Mouse (Mus musculus): ENCODE data around the gene Higd1b. TPM values are rescaled to one million over a fixed set of nuclear protein-coding genes. Genes with fewer than 3 reads are reported as not detected.

Gene Higd1b
- polyA plus RNA-seq, 1 experiment: 10.4 TPM

DNA sequence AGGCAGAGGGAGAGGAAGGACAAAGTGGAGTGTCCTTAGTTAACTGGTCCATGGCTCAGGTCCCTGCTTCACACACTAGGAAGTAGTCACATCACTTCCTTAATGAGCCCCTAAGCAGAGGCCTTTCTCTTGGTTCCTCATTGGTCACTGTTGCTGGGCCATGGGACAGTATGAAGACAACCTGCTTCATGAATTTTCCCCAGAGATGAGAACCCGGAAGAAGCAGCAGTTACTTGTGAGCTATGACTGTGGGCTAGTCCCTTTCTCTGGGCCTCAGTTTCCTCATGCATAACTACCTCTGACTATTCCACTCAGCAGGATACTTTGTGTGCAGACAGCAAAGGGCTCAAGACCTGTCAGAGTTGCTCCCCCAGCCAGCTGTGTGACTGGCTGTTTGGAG, 1.7 kb downstream of the Higd1b start:
- DNase-seq (ENCODE audit: extremely low spot score in 1 of 2, low spot score in 1 of 2): no peak

DNA sequence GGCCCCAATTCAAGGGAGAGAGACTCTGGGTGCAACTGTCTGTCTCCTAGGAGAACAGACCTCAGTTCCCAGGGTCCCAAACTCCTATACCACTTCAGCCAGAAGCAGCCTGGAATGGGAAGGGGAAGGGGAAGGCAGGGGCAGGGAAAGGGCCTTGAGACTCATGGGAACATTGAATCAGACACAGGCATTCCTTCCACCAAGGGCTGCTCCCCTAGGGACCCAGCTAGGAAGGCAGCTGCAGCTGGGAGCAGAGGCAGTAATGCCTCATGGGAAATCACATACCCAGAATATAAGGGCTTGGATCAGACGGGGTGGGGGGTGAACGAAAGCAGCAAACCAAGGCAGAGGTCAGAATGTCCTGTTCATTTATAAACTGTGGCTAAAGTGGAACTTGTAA, 2.5 kb downstream of the Higd1b start:
- DNase-seq (ENCODE audit: extremely low spot score in 1 of 2, low spot score in 1 of 2): no peak

DNA sequence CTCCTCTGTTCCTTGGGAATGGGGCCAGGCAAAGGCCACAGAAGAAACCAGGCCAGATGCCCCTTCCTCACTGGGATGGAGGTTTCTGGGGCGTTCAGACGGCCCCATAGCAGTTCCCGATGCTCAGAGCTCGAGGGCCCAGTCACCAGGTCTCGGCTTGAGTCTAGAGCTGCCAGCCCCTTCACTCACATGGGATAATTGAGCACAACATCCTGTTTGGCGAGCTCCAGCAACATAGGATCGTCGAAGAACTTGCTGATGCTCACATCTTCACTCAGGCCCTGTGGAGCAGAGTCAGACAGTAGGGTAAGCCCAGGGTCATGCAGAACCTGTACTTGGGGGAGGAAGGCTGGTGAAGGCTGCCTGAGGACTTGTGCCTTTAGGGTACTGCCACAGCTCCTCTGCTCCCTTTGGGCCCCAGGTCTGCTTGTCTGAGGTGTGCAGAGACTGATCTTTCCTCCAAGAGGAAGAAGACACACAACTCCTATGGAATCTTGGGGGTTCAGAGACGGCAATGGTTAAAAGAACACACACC, 3.0 kb downstream of the Higd1b start:
- DNase-seq (ENCODE audit: extremely low spot score in 1 of 2, low spot score in 1 of 2): no peak

DNA sequence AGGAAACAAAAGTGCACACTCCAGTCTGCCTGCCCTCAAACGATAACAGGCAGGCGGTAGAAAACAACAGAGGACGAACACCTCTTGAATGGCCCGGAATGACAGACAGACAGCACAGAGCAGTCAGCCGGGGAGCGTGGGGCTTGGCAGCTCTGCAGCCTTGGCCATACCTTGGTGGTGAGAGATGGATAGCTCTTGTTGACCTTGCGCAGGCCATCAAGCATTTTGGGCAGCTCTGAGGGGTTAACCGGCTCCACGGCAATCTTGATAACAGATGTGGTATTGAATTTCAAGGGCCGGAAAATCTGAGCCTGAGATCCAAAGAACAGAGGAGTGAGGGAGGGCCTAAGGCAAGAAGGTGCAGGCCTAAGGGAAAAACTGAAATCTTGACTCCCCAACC, 10.3 kb downstream of the Higd1b start:
- DNase-seq (ENCODE audit: extremely low spot score in 1 of 2, low spot score in 1 of 2): no peak

DNA sequence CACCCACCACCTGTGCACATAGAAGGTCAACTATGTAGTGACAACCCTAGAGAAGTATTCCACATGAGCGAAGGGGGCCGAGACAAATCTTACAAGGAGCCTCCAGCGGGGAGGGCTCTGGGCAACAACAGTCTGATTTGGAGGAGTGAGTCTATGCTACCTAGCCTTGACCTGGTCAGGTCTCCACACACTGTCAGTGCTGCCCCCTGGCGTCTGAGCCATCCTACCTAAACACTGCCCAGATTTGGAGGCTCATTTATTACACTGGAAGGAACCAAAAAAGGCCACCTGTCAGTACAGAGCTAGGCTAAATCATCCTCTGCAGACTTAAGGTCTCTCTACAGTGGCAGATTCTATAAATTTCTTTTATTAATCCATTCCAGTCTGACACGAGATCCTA, 16.2 kb downstream of the Higd1b start:
- peak in 1 of 2 experiments; percentile 55 for DNase-seq (ENCODE audit: extremely low spot score in 1 of 2, low spot score in 1 of 2)

DNA sequence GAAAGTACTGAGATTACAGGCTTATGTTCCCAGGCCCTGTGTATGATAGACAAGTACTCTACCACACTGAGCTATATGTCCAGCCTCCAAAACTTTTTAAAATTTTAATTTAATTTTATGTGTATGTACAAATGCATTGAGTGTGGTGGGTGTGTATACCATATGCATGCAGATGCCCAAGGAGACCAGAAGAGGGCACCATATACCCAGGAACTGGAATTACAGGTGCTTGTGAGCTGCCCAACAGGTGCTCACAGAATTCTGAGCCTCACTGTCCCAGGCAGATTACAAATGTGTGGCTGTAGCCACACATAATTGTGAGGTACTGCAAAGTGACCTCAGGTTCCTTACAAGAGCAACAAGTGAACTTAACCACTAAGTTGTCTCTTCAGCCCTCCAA, 18.1 kb downstream of the Higd1b start:
- DNase-seq (ENCODE audit: extremely low spot score in 1 of 2, low spot score in 1 of 2): no peak

DNA sequence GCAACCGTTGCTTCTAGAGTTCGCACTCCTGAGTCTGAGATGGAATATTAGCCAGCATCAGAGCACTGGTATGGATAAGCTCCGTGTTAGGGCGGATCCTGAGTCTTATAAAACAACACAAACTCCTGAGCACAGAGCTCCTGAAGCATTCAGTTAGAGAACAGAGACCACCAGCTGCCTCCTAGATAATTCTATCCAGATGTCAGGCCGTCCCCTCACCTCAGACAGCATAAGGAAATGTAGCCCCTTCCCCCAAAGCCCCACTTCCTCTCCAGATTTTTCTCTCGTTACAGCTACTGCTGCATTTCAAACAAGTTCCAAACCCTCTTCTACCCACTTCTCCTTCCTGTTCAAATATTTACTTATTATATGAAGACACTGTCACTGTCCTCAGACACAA, 20.3 kb downstream of the Higd1b start:
- DNase-seq (ENCODE audit: extremely low spot score in 1 of 2, low spot score in 1 of 2): no peak

DNA sequence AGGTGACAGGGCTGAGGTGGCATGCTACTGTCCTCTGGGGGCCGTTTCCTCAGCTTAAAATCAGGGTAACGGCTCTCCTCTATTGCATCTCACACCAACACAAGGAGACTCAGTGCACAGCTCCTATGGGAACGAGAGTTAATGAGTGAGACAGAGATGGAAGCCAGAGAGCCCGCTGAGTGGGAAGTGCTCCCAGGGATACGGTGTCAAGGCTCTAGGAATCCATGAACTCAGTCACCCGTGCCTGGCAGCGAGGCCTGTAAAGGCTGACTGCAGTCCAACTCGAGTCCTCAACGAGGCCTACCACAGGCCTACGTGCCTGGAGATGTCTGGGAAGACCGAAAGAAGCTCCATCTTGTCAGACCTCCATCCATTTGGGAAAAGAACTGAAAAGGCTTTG, 23.3 kb downstream of the Higd1b start:
- no peak for DNase-seq (ENCODE audit: extremely low spot score in 1 of 2, low spot score in 1 of 2)

DNA sequence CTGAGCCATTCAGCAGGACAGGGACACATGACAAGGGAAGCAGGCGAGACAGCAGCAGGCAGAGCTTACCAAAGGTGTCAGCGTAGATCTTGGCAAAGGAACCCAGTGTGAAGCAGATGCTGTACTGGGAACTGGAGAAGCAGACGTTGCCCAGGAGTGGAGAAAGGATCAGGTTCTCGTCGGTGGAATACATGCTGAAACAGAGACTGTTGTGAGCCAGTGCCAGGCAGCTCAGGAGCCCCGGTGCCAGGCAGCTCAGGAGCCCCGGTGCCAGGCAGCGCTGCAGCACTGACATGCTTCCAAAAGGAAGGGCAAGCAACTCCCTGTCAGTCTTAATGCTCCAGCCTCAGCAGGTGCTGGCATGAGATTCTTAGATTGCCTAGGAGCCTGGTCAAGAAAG, 24.3 kb downstream of the Higd1b start:
- peak; percentile 51 to 64 for DNase-seq (ENCODE audit: extremely low spot score in 1 of 2, low spot score in 1 of 2)

DNA sequence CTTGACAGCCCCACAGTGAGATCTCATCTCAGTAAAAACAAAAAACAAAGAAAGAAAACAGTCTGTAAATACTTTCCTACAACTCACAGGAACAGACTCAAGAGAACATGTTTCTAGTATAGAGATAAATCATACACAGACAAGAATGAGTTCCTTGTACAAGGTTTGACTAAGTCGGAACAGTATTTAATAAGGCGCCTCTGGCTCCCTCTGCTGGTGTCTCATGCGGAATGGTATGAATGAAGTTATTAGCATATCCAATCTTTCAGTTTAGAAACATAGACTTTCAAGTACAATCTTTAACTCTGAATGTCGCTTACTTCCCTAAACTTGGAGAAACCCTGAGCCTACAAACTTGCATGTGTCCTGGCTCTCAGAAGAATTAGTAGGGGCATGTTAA, 28.6 kb downstream of the Higd1b start:
- peak in 1 of 2 experiments; percentile 87 for DNase-seq (ENCODE audit: extremely low spot score in 1 of 2, low spot score in 1 of 2)

DNA sequence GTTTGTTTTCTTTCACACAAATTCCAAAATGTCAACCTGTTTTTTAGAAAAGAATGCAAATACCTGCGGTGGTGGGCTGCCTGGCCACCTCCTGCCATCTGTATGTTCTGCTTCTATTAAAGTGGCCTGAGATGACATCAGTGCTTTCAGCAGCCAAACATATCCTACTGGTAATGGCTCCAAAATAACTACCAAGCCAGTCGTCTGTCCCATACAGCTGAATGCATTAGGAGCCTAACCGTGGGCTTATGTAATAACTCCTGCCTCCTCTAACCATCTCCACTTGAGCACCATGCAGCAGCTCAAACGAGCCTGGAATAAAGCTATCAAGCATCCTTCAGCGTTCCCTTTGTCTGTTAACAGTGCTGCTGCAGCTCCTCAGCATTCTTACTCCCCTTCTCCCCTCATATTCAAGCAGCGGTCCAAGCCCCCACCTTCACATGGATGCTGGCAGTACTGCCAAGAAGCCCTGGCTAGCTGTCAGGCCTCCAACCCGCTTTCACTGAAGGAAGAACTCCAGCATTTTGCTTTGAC, 39.2 kb downstream of the Higd1b start:
- peak; percentile 78 to 79 for DNase-seq (ENCODE audit: extremely low spot score in 1 of 2, low spot score in 1 of 2)

DNA sequence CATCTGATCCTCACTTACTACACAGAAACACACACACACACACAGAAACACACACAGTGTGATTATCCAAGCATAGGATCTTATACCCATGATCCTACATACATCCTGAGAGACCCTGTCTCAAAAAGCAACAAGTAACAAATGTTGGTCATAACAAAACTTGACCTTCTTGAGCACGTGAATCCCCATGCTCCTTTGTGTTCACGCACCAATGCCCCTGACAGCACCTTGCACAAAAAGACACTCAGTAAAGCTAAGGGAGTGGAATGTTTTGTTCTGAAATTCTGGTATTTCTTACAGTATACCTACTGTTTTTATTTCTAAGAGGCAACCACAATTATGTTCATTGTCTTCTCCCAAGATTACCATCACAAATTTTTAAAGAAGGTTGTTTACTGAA, 43.9 kb downstream of the Higd1b start:
- DNase-seq (ENCODE audit: extremely low spot score in 1 of 2, low spot score in 1 of 2): no peak

DNA sequence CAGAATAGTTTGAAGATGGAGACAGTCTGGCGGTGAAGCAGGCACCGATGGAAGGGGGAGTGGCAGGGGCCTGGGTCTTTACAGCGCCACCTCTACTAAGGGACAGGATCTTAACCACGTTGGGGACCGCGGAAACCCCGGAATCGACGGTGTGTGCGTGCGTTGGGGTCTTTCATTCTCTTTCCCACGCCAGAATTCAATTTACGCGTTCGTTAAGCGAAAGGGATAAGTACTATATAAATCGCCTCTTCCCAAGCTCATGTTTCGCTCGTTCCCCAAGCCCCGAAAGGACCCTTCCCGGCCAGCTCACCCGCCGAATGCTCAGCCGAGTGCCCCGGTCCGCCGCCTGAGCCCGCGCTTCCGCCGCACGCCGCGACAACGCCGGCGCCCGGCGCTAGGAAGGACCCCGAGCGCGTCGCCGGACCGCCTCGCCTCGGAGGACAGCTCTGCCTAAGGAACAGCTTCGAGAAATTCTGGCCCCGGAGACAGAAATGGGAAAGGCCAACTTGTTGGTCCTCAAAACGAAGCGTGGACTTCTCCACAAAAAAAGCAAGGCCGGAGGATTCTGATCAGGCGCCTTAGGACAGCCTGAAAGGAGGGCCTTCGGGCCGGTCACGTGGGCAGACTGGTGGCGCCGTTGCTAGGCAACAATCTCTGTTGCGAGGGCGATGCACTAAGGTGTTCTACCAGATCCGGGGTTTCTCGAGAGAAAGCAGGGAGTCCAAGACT, 45.1 kb downstream of the Higd1b start, which contains the start of the genes Eftud2 and Ccdc103:
Eftud2 (minus strand) TSS at position 401 of the 729 bp plus-strand sequence.
Ccdc103 (plus strand) TSS at position 620 of the 729 bp plus-strand sequence.
- peak; percentile 89 to 97 for DNase-seq (ENCODE audit: extremely low spot score in 1 of 2, low spot score in 1 of 2)

DNA sequence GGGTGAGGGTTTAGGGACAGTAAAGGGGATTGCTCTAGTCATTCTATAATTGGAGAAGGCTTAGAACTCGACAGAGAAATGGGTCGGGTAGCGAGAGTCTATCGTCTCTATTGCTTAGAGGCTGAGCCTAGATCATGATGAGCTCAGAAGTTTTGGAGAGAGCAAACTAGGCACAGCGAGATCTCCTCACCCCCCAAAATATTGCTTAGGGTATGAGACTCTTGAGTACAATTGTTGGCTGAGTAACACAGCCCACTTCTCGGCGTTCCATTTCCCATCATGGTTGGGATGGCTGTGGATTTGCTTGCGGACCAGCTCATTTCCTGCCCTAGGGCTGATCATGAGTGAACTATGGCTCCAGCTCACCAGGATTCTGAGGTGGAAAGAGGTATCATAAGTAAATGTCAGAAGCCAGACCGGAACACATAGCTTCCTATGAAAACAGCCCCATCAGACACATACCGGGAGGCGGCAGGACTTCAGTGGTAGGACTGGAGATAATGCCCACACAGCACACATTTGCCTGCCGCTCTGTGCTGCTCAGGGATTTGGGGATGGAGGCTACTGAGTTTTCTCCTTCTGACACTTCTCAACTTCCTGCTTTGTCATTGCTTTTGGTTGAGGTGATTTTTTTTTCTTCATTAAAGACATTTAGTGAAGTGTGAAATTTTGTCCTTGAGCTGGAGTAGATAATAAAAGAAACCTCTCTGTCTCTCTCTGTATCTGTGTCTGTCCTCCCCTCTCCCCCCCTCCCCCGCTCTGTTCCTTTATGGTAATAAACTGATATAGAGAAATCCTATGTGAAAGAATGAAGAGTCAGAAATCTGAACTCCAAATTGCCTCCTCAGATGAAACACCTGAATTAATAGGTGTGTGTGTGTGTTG, 45.9 kb downstream of the Higd1b start:
- DNase-seq (ENCODE audit: extremely low spot score in 1 of 2, low spot score in 1 of 2): peak in 1 of 2 experiments; percentile 45

DNA sequence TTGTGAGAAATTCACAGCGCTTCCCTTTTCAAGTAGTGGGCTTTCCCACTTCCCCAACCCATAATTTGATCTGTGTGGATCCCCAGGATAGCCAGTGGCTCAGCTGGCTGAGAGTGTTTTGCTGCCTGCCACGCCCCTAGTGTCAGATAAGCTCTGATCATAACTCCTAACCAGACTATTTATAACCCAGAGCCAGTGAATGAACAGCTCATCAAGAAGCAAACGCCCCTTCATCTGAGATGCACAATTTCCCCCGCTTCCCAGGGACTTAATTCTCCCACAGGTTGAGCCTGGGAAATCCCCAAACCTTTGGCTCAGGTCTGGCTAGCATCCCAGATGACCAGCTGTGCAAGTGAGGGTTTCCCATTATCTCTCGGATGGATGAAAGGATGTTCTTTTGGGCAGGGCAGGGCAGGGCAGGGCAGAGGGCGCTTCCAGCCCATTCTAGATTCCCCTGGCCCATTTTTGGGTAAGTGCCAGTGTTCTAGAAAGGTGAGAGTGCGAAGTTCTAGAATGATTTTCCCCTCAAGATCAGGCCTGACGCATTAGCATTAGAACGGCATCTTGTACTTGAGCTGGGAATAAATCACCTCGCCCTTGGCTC, 49.1 kb downstream of the Higd1b start, which contains the start of gene Fam187a:
Fam187a (plus strand) TSS at position 554 of the 604 bp plus-strand sequence.
- DNase-seq (ENCODE audit: extremely low spot score in 1 of 2, low spot score in 1 of 2): no peak

DNA sequence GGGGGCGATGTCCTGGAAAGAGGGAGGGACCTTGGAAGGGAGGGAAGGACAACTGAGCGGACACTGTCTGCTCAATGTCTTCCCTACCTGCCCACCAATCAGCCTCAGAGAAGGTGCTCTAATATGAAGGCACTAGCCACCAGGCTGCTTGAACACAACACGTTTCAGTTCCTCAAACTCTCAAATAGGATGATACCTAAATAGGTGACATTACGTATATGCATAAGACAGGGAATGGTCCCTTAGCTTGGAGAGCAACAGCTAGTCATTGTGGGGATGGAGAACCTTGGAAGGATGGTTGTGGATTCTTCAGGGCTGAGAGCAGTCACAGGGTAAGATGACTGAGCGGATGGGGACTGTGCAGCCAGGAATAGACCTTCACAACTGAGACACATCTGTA, 51.8 kb downstream of the Higd1b start:
- no peak for DNase-seq (ENCODE audit: extremely low spot score in 1 of 2, low spot score in 1 of 2)

Other genes with a start within 250 kb of the Higd1b start
- 12.1 and 13.3 TPM in 2 replicates for gene Fzd2, start 231.5 kb upstream of the Higd1b start, polyA plus RNA-seq (2012; rRNA removed)
- gene Meioc, start 172.1 kb upstream of the Higd1b start, polyA plus RNA-seq (2012; rRNA removed): 0.02 TPM in 1 of 2 replicates, not detected in the other
- 18.3 and 24.0 TPM in 2 replicates for gene Ccdc43, start 138.1 kb upstream of the Higd1b start, polyA plus RNA-seq (2012; rRNA removed)
- 83.8 and 92.2 TPM in 2 replicates for gene Adam11, start 74.4 kb upstream of the Higd1b start, polyA plus RNA-seq (2012; rRNA removed)
- gene Gjc1, start 16.1 kb upstream of the Higd1b start, polyA plus RNA-seq (2012; rRNA removed): 6.9 and 8.1 TPM in 2 replicates
- gene Eftud2, start 45.1 kb downstream of the Higd1b start, polyA plus RNA-seq (2012; rRNA removed): 82.0 and 85.4 TPM in 2 replicates
- gene Ccdc103, start 45.4 kb downstream of the Higd1b start, polyA plus RNA-seq (2012; rRNA removed): 2.1 and 2.3 TPM in 2 replicates
- gene Fam187a, start 49.3 kb downstream of the Higd1b start, polyA plus RNA-seq (2012; rRNA removed): 0.06 TPM in 1 of 2 replicates, not detected in the other
- 201 and 202 TPM in 2 replicates for gene Gfap, start 65.1 kb downstream of the Higd1b start, polyA plus RNA-seq (2012; rRNA removed)
- 0.30 and 0.32 TPM in 2 replicates for gene Kif18b, start 89.3 kb downstream of the Higd1b start, polyA plus RNA-seq (2012; rRNA removed)
- gene C1ql1, start 110.8 kb downstream of the Higd1b start, polyA plus RNA-seq (2012; rRNA removed): 20.0 and 24.4 TPM in 2 replicates
- 78.5 and 81.3 TPM in 2 replicates for gene Nmt1, start 192.3 kb downstream of the Higd1b start, polyA plus RNA-seq (2012; rRNA removed)
- 88.0 and 94.5 TPM in 2 replicates for gene Dcakd, start 192.5 kb downstream of the Higd1b start, polyA plus RNA-seq (2012; rRNA removed)